Mouse (Mus musculus) limb, embryonic 11.5 days (tissue): Measurements from ENCODE around the gene Chd3. TPM values are rescaled to one million over a fixed set of nuclear protein-coding genes. Genes with fewer than 3 reads are reported as not detected.

ENCODE experiments used
- ATAC-seq: fragments of 200-750 bp; cut with Nextera tagmentation; 2 replicates; pipeline ENCODE4 v1.8.0; 2017; ENCODE audit warnings: low read depth; ENCODE audit not compliant: insufficient number of reproducible peaks, low FRiP score, low TSS enrichment
- DNase-seq: peaks from one replicate; pipeline ENCODE4 v3.0.0-alpha.2; 2015; ENCODE audit warnings: low spot score
- H3K27ac ChIP-seq: fragments of 300-500 bp; sonication (generic); replicated peaks from 2 replicates; pipeline ENCODE4 v1.5.1; 2014; ENCODE audit warnings: low read depth, mild to moderate bottlenecking, low read length
- H3K27me3 ChIP-seq: fragments of 300-500 bp; sonication (generic); 2 replicates; pipeline ENCODE4 v1.6.1; 2014; ENCODE audit warnings: mild to moderate bottlenecking, low read length, mixed read lengths; ENCODE audit not compliant: control insufficient read depth, insufficient read depth
- H3K36me3 ChIP-seq: fragments of 300-500 bp; sonication (generic); 2 replicates; pipeline ENCODE4 v1.6.1; 2014; ENCODE audit warnings: mild to moderate bottlenecking, low read length, moderate library complexity, mixed read lengths; ENCODE audit not compliant: control insufficient read depth, insufficient read depth
- H3K4me1 ChIP-seq: fragments of 300-500 bp; sonication (generic); 2 replicates; pipeline ENCODE4 v1.6.1; 2014; ENCODE audit warnings: low read length, mixed read lengths; ENCODE audit not compliant: control insufficient read depth, insufficient read depth
- H3K4me2 ChIP-seq: fragments of 300-500 bp; sonication (generic); 2 replicates; pipeline ENCODE4 v1.6.1; 2014; ENCODE audit warnings: low read depth, mild to moderate bottlenecking, moderate library complexity; ENCODE audit not compliant: severe bottlenecking
- H3K4me3 ChIP-seq: fragments of 300-500 bp; sonication (generic); 2 replicates; pipeline ENCODE4 v1.5.1; 2014; ENCODE audit warnings: low read depth, low read length
- H3K9ac ChIP-seq: fragments of 300-500 bp; sonication (generic); 2 replicates; pipeline ENCODE4 v1.6.1; 2014; ENCODE audit warnings: mild to moderate bottlenecking, low read length
- H3K9me3 ChIP-seq: fragments of 300-500 bp; sonication (generic); 2 replicates; pipeline ENCODE4 v1.6.1; 2016; ENCODE audit warnings: low read length; ENCODE audit not compliant: control insufficient read depth
- WGBS: fragments of 180-500 bp; shearing (Covaris S2); extraction: QIAGEN DNeasy Blood & Tissue Kit; methylation state at CpG from one replicate; pipeline ENCODE4 v1.1.7; 2014; 5-methylcytosine and 5-hydroxymethylcytosine counted together
- polyA plus RNA-seq: library from polyadenylated mRNA; unstranded; fragments of >200 nt; fragmentation: Nextera tagmentation; extraction: Ambion mirVana; gene quantifications from 2 replicates; pipeline ENCODE4 v1.2.1, GENCODE M21; 2014

The Chd3 gene
- polyA plus RNA-seq, 1 experiment from 2014 or later = 58.6 TPM

DNA sequence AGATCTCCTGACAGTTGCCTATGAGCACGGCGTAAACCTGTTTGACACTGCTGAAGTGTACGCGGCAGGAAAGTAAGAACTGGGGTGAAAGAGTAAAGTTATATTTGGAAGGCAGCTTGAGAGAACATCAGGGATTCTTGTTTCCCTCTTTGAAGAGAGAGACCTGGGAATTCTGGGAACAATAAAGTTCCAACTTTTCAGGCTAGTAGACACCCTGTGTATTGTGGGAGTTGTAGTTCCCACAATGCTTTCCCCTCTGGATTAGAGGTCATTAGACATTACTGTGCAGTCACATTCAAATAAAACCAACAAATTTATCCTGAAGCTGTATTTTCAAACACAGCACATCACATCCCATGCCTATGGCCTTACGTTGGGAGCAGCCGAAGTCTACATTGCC lies 40.7 kb downstream of the Chd3 start:
- no peak overlapping the region for H3K9ac ChIP-seq
- 96% methylated on average over 6 of the region's 6 CpGs for whole genome bisulfite sequencing
- H3K4me1 ChIP-seq = peaks cover 13% of the 10 kb centered on the region; the same call in 1 of the 2 replicates
- H3K4me2 ChIP-seq = no peak overlapping the region
- H3K4me3 ChIP-seq = no peak overlapping the region
- no peak for DNase-seq
- no peak overlapping the region for H3K27ac ChIP-seq
- no peaks in the 10 kb centered on the region for H3K36me3 ChIP-seq
- no peak for ATAC-seq
- peaks cover 15% of the 10 kb centered on the region for H3K27me3 ChIP-seq
- H3K9me3 ChIP-seq = no peaks in the 10 kb centered on the region

DNA sequence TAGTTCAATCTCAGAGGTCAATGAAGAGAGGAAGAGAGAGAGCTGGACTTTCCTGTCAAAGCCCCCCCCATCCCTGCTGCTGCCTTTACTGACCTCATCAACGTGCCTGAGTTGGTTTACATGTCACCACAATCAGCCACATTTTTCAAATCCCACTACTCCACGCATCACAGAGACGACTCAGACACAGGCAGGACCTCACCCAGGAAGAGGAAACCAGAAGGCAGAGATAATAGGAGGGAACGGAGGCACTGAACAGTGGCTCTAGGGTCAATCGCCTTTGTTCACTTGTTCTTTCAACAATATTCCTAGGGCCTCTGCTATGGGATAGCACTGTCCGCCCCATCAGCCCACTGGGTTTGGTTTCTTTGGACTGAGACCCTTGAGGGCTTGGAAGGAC lies 41.6 kb downstream of the Chd3 start:
- DNase-seq (no peak), ATAC-seq (no peak)
- Histone ChIP-seq H3K4me1 (peaks cover 17% of the 10 kb centered on the region), H3K27ac (no peak overlapping the region), H3K36me3 (no peaks in the 10 kb centered on the region), H3K9ac (no peak overlapping the region), H3K9me3 (no peaks in the 10 kb centered on the region), H3K27me3 (peaks cover 15% of the 10 kb centered on the region), H3K4me3 (no peak overlapping the region), H3K4me2 (no peak overlapping the region; the same call in 1 of the 2 replicates)
- WGBS = 57% methylated on average over 6 of the region's 6 CpGs

DNA sequence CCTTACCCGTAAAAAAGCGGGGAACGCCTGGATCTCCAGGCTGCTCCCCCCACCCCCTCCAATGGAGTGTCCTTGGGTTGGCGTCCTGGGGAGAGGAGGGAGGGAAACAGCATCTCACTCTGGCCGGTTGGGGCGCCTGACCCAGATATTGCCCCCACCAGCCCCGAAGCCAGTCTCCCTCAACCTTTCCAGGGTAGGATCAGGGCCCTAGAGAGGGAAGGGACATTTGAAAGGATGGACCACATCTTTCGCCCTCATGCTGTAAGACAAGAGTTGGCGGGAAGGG lies 42.1 kb downstream of the Chd3 start:
- DNase-seq (no peak), ATAC-seq (no peak)
- Histone ChIP-seq H3K4me2 (peak overlapping the region; percentile 4; the same call in 1 of the 2 replicates), H3K27ac (no peak overlapping the region), H3K9me3 (no peaks in the 10 kb centered on the region), H3K27me3 (peaks cover 15% of the 10 kb centered on the region), H3K4me3 (no peak overlapping the region), H3K36me3 (no peaks in the 10 kb centered on the region), H3K9ac (no peak overlapping the region), H3K4me1 (peaks cover 23% of the 10 kb centered on the region)
- WGBS = 12% methylated on average over 9 of the region's 9 CpGs

DNA sequence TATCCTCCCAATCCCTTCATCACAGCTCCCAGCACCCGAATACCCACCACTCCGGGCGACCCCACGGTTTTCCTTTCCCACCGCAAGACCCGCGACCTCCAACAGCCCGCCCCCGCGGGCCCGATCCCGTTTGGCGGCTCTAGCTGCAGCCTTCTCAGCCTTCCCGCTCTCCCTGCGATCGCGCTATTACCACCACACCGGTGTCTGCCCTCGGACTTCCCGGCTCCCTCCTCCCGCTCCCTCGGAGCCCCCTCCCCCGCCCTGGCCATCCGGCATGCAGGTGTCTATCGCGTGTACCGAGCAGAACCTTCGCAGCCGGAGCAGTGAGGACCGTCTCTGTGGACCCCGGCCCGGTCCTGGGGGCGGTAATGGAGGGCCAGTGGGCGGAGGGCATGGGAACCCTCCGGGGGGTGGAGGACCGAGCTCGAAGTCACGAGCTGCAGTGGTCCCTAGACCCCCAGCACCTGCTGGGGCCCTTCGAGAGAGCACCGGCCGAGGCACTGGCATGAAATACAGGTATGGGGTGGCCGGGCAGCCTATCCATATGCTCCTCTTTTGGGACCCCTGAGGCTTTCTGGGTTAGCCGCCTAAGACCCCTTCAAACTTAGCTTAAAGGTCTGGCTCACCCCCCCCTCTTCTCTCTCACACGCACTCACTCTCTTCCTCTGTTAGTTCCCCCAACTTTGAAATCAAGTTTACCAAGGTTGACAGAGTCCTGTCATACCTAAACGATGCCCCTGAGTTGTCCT lies 42.6 kb downstream of the Chd3 start:
- Histone ChIP-seq H3K27ac (no peak overlapping the region), H3K4me1 (peaks cover 24% of the 10 kb centered on the region), H3K4me2 (peak overlapping the region; percentile 72), H3K27me3 (peaks cover 15% of the 10 kb centered on the region), H3K9ac (no peak overlapping the region; the same call in 1 of the 2 replicates), H3K36me3 (no peaks in the 10 kb centered on the region), H3K9me3 (no peaks in the 10 kb centered on the region), H3K4me3 (peak overlapping the region; percentile 33)
- DNase-seq = no peak
- 1% methylated on average over 45 of the region's 45 CpGs for WGBS
- ATAC-seq = 0 out of 2 replicates have a peak, but pooled peaks have one; percentile 10

DNA sequence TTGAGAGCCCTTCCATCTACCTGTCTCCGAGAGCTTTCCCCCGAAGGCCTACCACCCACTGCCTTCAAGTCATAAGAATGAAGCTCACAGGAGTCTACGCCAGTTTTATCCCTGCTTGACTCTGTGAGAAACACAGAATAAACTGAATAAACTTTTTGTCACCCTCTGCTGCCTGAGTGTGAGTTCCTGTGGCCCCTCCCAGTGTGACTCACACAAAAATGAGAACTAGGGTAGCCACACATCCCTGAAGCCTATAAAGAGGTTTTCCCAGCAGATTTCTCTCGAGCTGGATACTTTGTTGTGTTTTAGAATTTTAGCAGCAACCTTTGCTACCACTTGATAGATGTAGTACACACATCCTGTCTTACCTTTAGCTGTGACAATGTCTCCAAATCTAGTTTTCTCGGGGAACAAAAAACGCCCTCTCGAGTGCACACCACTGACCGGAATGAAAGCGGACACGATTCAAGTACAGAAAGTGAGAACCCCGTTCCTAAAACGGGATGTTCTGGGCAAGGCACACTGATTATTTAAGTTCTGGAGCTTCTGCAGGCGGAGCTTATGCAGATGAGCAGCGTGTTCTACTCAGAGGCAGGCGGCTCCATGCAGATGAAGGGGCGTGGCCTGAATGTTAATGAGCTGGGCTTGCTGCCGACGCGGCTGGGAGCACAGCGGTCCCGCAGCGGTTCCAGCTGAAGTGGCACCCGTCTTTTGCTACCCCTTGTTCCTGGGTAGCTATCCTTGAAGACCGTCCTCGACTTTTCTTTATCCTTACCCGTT lies 43.4 kb downstream of the Chd3 start, which contains the start of gene Kcnab3:
Kcnab3 (plus strand) TSS at position 631 of the 780 bp plus-strand sequence.
- DNase-seq (peak; percentile 83), ATAC-seq (no peak)
- Histone ChIP-seq H3K4me1 (peaks cover 19% of the 10 kb centered on the region), H3K27me3 (peaks cover 15% of the 10 kb centered on the region), H3K4me2 (peak within 1 kb of the TSS; percentile 72), H3K9me3 (no peaks in the 10 kb centered on the region), H3K36me3 (no peaks in the 10 kb centered on the region), H3K27ac (no peak within 1 kb of the TSS), H3K9ac (peak within 1 kb of the TSS; percentile 5; the same call in 1 of the 2 replicates), H3K4me3 (peak within 1 kb of the TSS; percentile 33)
- WGBS = 11% methylated on average over 26 of the region's 26 CpGs

DNA sequence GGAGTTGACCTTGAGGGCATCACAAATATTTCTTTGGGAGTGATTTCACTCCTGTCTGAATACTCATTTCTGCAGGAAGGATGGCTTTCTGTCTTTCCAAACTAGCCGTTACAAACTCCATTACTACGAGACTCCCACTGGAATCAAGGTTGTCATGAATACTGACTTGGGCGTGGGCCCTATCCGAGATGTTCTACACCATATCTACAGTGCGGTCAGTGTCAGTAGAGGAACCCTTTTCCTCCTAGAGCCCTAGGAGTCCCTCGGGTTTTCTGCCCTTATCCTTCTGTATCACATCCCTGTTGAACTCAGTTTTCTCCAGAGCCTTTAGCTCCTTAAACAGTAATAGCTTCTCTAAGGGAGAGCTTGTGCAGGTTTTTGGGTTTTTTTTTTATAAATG lies 44.5 kb downstream of the Chd3 start:
- peak overlapping the region; percentile 84; the same call in 1 of the 2 replicates for H3K4me2 ChIP-seq
- H3K27me3 ChIP-seq = peaks cover 15% of the 10 kb centered on the region
- WGBS = 81% methylated on average over 6 of the region's 6 CpGs
- no peak overlapping the region for H3K27ac ChIP-seq
- H3K9me3 ChIP-seq = no peaks in the 10 kb centered on the region
- no peak overlapping the region for H3K9ac ChIP-seq
- H3K36me3 ChIP-seq = 0 out of 2 replicates have a peak, but pooled peaks cover 2% of the 10 kb centered on the region
- DNase-seq (no peak), ATAC-seq (no peak)
- H3K4me1 ChIP-seq = peaks cover 19% of the 10 kb centered on the region
- H3K4me3 ChIP-seq = peak overlapping the region; percentile 67

DNA sequence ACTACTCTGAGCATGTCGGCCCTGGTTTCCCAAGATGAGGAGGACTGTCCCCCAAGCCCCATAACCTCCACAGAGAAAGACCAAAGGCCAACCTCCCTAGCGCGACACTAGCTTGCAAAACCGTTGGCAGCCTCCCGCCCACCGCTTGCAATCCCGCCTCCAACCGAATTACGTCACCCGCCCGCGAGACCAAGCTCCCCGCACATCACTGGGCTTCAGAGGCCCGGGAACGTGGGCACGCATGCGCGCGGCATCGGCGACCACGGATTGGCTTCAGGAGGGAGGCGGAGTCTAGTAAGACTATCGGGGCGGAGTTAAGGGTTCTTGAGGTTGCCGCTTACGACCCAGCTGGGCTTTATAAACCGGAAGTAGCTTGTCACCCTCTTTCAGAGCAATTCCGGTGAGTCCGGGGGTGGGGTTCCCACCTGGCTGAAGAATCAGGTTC lies 45.5 kb downstream of the Chd3 start, which contains the start of the genes Cntrob and Trappc1:
Cntrob (minus strand) TSS at position 109 of the 445 bp plus-strand sequence.
Trappc1 (plus strand) TSS at position 314 of the 445 bp plus-strand sequence.
- ATAC-seq (peak; percentile 90), DNase-seq (peak; percentile 99)
- Histone ChIP-seq H3K27ac (peak within 1 kb of the TSS; percentile 84), H3K4me2 (peak within 1 kb of the TSS; percentile 84), H3K27me3 (peaks cover 15% of the 10 kb centered on the region), H3K9me3 (no peaks in the 10 kb centered on the region), H3K9ac (peak within 1 kb of the TSS; percentile 87), H3K4me3 (peak within 1 kb of the TSS; percentile 67), H3K36me3 (peaks cover 4% of the 10 kb centered on the region), H3K4me1 (peaks cover 19% of the 10 kb centered on the region)
- WGBS = under 1% methylated on average over 30 of the region's 30 CpGs

DNA sequence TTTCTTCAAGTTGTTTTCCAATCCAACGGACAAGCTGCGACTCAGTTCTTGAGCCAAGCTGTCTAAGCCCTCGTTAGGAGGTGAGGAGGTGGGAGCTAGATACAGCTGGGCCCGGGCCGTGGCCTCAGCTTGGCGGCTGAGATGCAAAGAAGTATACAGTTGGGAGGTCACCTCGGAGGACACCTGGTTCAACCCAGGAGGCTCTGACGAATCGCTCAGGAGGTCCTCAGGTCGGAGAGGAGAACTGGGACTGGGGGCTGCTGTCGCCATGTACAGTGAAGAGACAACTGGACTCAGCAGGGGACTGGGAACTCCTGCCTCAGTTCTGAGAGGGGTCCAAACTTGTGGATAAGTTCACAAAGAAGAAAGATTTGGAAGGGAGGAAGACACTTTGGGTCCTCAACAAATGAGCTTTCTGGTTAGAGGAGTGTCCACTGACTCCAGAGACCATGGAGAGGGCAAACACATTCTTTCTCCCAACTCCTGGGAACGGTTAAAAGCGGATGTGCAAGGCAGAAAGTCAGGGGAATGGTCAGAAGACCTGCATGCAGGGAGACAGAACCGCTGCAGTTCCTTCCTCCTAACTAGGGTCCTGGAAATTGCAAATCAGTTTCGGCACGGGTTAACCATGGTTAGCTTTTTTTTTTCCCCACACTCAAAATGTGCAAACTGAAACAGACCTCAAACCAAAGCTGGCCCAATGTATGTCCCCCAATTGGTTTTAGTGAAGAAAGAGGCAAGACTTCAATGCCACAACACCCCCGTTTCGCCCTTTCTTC lies 46.3 kb downstream of the Chd3 start:
- peak overlapping the region; percentile 84 for H3K27ac ChIP-seq
- peak overlapping the region; percentile 87 for H3K9ac ChIP-seq
- peak overlapping the region; percentile 67 for H3K4me3 ChIP-seq
- no peak for DNase-seq
- no peaks in the 10 kb centered on the region for H3K9me3 ChIP-seq
- H3K4me1 ChIP-seq = peaks cover 19% of the 10 kb centered on the region
- H3K36me3 ChIP-seq = peaks cover 7% of the 10 kb centered on the region
- peak overlapping the region; percentile 84 for H3K4me2 ChIP-seq
- WGBS = 22% methylated on average over 18 of the region's 18 CpGs
- H3K27me3 ChIP-seq = peaks cover 13% of the 10 kb centered on the region
- ATAC-seq = no peak
